Mouse (Mus musculus): ENCODE data around the gene Hcfc2.

DNA sequence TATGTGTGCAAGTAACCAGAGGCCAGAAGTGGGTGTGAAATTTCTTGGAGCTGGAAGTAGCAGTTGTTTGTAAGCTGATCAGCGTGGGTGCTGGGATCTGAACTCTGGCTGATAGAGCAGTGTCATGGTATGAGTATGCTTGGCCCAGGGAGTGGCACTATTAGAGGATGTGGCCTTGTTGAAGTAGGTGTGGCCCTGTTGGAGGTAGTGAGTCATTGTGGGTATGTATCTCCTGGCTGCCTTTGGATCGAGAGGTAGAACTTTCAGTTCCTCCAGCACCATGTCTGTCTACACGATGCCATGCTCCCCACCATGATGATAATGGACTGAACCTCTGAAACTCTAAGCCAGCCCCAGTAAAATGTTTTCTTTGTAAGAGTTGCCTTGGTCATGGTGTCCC is 84.4 kb downstream of the Hcfc2 start:
- TF ChIP-seq CTCF (IDR thresholded peaks at IDR 0.05; ENCODE audit: low read depth, low read length), result no peak
- TF ChIP-seq POLR2A (IDR thresholded peaks at IDR 0.05; ENCODE audit: borderline replicate concordance, low read depth, low read length), result no peak
